Mouse (Mus musculus): ENCODE measurements at regions not wholly inside any gene's neighbourhood (a gene's known extent, or its start where the extent isn't known, plus 50 kb on each side); places are given as distances from the start of the nearest gene placed in this dataset.

GRCm38 (mm10) chr1:142055207-142055606, 1585.3 kb upstream of the B3galt2 start:
- DNase-seq (ENCODE audit: low spot score in 2 of 2), result no peak

Measured in frontal cortex, postnatal 14 days (tissue).